Mouse (Mus musculus) adrenal gland, postnatal 10 days (tissue): Measurements from ENCODE around the gene Gdnf. TPM values are rescaled to one million over a fixed set of nuclear protein-coding genes. Genes with fewer than 3 reads are reported as not detected.

Experiments used
- DNase-seq: peaks from one replicate; pipeline ENCODE4 v3.0.0; 2021; ENCODE audit warnings: mixed read lengths
- long read RNA-seq, 2 experiments: library from polyadenylated mRNA; stranded (forward); transcript quantifications; one replicate each; pipeline ENCODE4 v2.0.0; 2021
- total RNA-seq, 2 experiments: library from RNA; stranded (reverse); gene quantifications; 2 replicates each; pipeline ENCODE4 v1.2.3; 2021

Gene Gdnf
- total RNA-seq, result under 1 TPM; 0.06 to 0.21 TPM
- long read RNA-seq, experiment 1, result 0 reads
- long read RNA-seq, experiment 2, result 0 reads

GRCm38 (mm10) chr15:7810556-7811252, at the start of gene Gdnf:
Gene Gdnf (plus strand): TSS chr15:7810846.
- peak; percentile 37 for DNase-seq

- DNase-seq, result no peak
These were observed 43.5 kb upstream of the Gdnf start for GRCm38 (mm10) chr15:7767166-7767565.

GRCm38 (mm10) chr15:7772983-7773382, 37.7 kb upstream of the Gdnf start:
- no peak for DNase-seq

- no peak for DNase-seq
These were observed 29.1 kb upstream of the Gdnf start for GRCm38 (mm10) chr15:7781517-7781916.

- DNase-seq, result peak; percentile 19
These were observed 730 bp upstream of the Gdnf start for GRCm38 (mm10) chr15:7809841-7810391.

- peak; percentile 2 for DNase-seq
These were observed 593 bp downstream of the Gdnf start for GRCm38 (mm10) chr15:7811253-7811625.

- DNase-seq, result peak; percentile 3
These were observed 1.4 kb downstream of the Gdnf start for GRCm38 (mm10) chr15:7811856-7812733.

- DNase-seq, result peak; percentile 87
These were observed 2.4 kb downstream of the Gdnf start for GRCm38 (mm10) chr15:7812872-7813530.

GRCm38 (mm10) chr15:7813531-7814370, 3.1 kb downstream of the Gdnf start:
- DNase-seq, result peak; percentile 23

- no peak for DNase-seq
These were observed 3.7 kb downstream of the Gdnf start for GRCm38 (mm10) chr15:7814371-7814680.

- DNase-seq, result no peak
These were observed 4.3 kb downstream of the Gdnf start for GRCm38 (mm10) chr15:7814917-7815316.

- DNase-seq, result no peak
These were observed 4.9 kb downstream of the Gdnf start for GRCm38 (mm10) chr15:7815521-7815944.

- no peak for DNase-seq
These were observed 13.2 kb downstream of the Gdnf start for GRCm38 (mm10) chr15:7823886-7824285.

- DNase-seq, result no peak
These were observed 14.9 kb downstream of the Gdnf start for GRCm38 (mm10) chr15:7825530-7825929.

- no peak for DNase-seq
These were observed 24.8 kb downstream of the Gdnf start for GRCm38 (mm10) chr15:7835404-7835803.

GRCm38 (mm10) chr15:7838060-7838920, 27.6 kb downstream of the Gdnf start:
- no peak for DNase-seq

GRCm38 (mm10) chr15:7838921-7839309, 28.3 kb downstream of the Gdnf start:
- no peak for DNase-seq

- DNase-seq, result no peak
These were observed 31.0 kb downstream of the Gdnf start for GRCm38 (mm10) chr15:7841664-7842063.

GRCm38 (mm10) chr15:7842398-7842797, 31.8 kb downstream of the Gdnf start:
- no peak for DNase-seq

GRCm38 (mm10) chr15:7857418-7857817, 46.8 kb downstream of the Gdnf start:
- DNase-seq, result no peak

- DNase-seq, result no peak
These were observed 48.2 kb downstream of the Gdnf start for GRCm38 (mm10) chr15:7858841-7859240.
